Mouse (Mus musculus) olfactory bulb, adult 2 months (tissue): ENCODE measurements around the gene Rab13.

Experiments used
- CTCF ChIP-seq: fragments of 200-500 bp; IDR thresholded peaks from 2 replicates; pipeline ENCODE4 v1.5.1; 2012; ENCODE audit warnings: low read depth, mild to moderate bottlenecking, low read length, moderate library complexity; ENCODE audit not compliant: insufficient read depth
- POLR2A ChIP-seq: fragments of 200-500 bp; IDR thresholded peaks from 2 replicates; pipeline ENCODE4 v1.6.1; 2012; ENCODE audit warnings: mild to moderate bottlenecking, low read depth, low read length, moderate library complexity; ENCODE audit not compliant: insufficient read depth

DNA sequence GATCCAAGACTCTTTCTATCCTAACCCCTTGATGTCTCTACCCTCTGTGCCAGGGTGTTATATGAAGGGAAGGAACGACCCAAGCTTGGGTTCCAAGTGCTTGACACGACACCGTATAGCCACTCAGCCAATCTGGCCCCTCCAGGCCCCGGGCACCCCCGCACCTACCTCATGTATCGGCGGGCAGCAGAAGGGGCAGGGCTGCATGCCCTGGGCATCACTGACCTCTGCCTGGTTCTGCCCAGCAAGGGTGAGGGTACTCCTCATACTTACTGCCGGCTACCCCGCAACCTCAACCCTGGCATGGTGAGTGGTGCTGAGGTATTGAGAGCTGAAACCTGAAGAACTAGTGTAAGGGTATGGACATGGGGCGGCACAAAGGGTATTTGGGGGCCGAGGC lies 54.7 kb downstream of the Rab13 start:
- TF ChIP-seq POLR2A (no peak), CTCF (no peak)
